Mouse (Mus musculus) limb, embryonic 14.5 days (tissue): ENCODE results near the gene Gm20388. TPM values are rescaled to one million over a fixed set of nuclear protein-coding genes. Genes with fewer than 3 reads are reported as not detected.

Experiments
- ATAC-seq: fragments of 200-750 bp; cut with Nextera tagmentation; 2 replicates; pipeline ENCODE4 v1.8.0; 2017; ENCODE audit warnings: low read depth, moderate number of reproducible peaks, moderate TSS enrichment; ENCODE audit not compliant: low FRiP score
- DNase-seq: peaks from one replicate; pipeline ENCODE4 v3.0.0-alpha.2; 2015; ENCODE audit warnings: low spot score
- H3K27ac ChIP-seq: fragments of 300-500 bp; sonication (generic); replicated peaks from 2 replicates; pipeline ENCODE4 v1.5.1; 2014; ENCODE audit warnings: low read depth, mild to moderate bottlenecking, low read length, moderate library complexity, mixed read lengths
- H3K27me3 ChIP-seq: fragments of 300-500 bp; sonication (generic); 2 replicates; pipeline ENCODE4 v1.6.1; 2014; ENCODE audit warnings: low read length, mixed read lengths; ENCODE audit not compliant: control insufficient read depth, insufficient read depth
- H3K36me3 ChIP-seq: fragments of 300-500 bp; sonication (generic); 2 replicates; pipeline ENCODE4 v1.6.1; 2014; ENCODE audit warnings: mild to moderate bottlenecking, low read length, moderate library complexity, mixed read lengths; ENCODE audit not compliant: control insufficient read depth, insufficient read depth
- H3K4me1 ChIP-seq: fragments of 300-500 bp; sonication (generic); 2 replicates; pipeline ENCODE4 v1.6.1; 2014; ENCODE audit warnings: antibody characterized with exemption, low read length, mixed read lengths; ENCODE audit not compliant: control insufficient read depth, insufficient read depth
- H3K4me2 ChIP-seq: fragments of 300-500 bp; sonication (generic); replicated peaks from 2 replicates; pipeline ENCODE4 v1.6.1; 2014; ENCODE audit warnings: low read depth, mild to moderate bottlenecking, low read length, moderate library complexity; ENCODE audit not compliant: severe bottlenecking
- H3K4me3 ChIP-seq: fragments of 300-500 bp; sonication (generic); replicated peaks from 2 replicates; pipeline ENCODE4 v1.5.1; 2014; ENCODE audit warnings: low read length
- H3K9ac ChIP-seq: fragments of 300-500 bp; sonication (generic); 2 replicates; pipeline ENCODE4 v1.6.1; 2014; ENCODE audit warnings: mild to moderate bottlenecking, low read depth, low read length, moderate library complexity; ENCODE audit not compliant: severe bottlenecking
- H3K9me3 ChIP-seq: fragments of 300-500 bp; sonication (generic); 2 replicates; pipeline ENCODE4 v1.6.1; 2016; ENCODE audit warnings: low read length; ENCODE audit not compliant: control insufficient read depth
- POLR2A ChIP-seq: fragments of 200-500 bp; IDR thresholded peaks from 2 replicates; pipeline ENCODE4 v1.8.0; 2012; ENCODE audit warnings: inconsistent platforms, mild to moderate bottlenecking, moderate library complexity, borderline replicate concordance; ENCODE audit not compliant: insufficient read depth, insufficient read length; ENCODE audit errors: extremely low read depth
- WGBS: fragments of 180-500 bp; shearing (Covaris S2); extraction: QIAGEN DNeasy Blood & Tissue Kit; methylation state at CpG from one replicate; pipeline ENCODE4 v1.1.7; 2014; 5-methylcytosine and 5-hydroxymethylcytosine counted together
- polyA plus RNA-seq, 2 experiments: library from polyadenylated mRNA; depleted of rRNA in 1 of 2; stranded (reverse) in 1 of 2; unstranded in 1 of 2; fragments of >200 nt; fragmentation: Nextera tagmentation in 1 of 2; extraction: Ambion mirVana in 1 of 2; gene quantifications; 2 replicates each; pipeline versions ENCODE4 v1.2.1 to v1.2.3; 2012 to 2014

The Gm20388 gene
- polyA plus RNA-seq, 2 experiments, result 1.9 to 49.9 TPM

DNA sequence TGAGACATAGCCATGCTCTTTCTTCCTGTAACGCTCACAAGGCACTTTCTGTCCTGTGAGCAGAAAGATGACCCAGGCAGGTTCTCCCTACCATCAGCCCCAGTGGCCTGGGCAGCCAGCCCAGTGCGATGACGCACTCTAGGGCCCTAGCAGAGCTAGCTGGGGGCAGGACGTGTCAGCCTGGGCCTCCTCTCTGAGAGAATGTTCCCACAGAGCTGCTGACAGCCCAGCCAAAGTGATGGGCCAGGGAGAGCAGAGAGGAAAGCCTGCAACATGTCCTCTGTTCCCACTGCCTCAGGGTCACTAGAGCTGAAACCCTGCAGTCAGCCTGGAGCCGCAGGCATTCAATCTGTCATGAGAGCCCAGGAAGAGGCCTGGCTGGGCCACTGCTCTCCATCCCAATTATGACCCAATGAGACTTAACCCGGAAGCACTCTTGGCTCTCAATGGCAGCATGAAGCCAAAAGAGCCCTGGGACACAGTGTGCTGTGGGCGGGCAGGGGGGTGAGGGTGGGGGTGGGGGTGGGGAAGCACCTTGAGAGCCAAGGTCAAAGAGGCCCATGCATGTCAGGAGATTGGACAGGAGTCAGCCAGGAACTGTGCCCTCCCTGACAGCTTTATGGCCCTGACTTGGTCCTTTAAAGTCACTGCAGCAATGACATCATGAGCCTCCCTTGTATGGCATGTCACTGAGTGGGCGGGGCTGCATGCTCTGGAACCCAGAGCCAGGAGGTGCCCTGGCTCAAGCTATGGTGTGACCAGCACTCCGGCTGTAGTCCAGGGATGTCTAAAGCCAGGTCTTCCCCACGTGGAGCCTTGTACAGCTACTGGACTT, 1465.7 kb downstream of the Gm20388 start:
- H3K9ac ChIP-seq, result no peak overlapping the region
- H3K9me3 ChIP-seq, result no peaks in the 10 kb centered on the region
- no peaks in the 10 kb centered on the region; the same call in 1 of the 2 replicates for H3K27me3 ChIP-seq
- no peak for TF ChIP-seq POLR2A
- DNase-seq (no peak), ATAC-seq (no peak)
- peaks cover 22% of the 10 kb centered on the region for H3K4me1 ChIP-seq
- no peak overlapping the region for H3K4me3 ChIP-seq
- H3K27ac ChIP-seq, result no peak overlapping the region
- H3K36me3 ChIP-seq, result no peaks in the 10 kb centered on the region
- WGBS, result 51% methylated on average over 10 of the region's 10 CpGs
- H3K4me2 ChIP-seq, result no peak overlapping the region

DNA sequence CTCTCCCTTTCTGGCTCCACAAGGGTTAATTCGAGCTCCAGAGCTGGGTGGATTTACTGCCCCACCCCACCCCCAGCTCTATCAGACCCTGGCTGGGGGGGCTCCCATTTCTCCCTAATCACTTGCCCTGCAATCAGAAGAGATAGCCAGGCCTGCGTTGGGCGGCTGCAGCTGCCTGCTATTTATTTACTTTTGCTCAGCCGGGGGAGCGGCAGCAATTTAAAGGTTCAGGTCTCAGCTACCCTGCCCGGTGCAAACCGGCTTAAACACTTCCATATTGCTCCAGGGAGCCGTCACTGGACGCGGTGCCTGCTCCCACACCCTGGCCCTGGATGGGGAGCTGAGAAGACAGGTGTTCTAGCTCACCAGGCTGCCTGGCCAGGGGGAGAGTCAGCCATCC, 1467.0 kb downstream of the Gm20388 start:
- H3K4me1 ChIP-seq, result peaks cover 19% of the 10 kb centered on the region
- H3K9ac ChIP-seq, result no peak overlapping the region
- no peaks in the 10 kb centered on the region for H3K9me3 ChIP-seq
- 5% methylated on average over 10 of the region's 10 CpGs for WGBS
- H3K27ac ChIP-seq, result no peak overlapping the region
- H3K4me2 ChIP-seq, result no peak overlapping the region
- H3K36me3 ChIP-seq, result no peaks in the 10 kb centered on the region
- no peak for TF ChIP-seq POLR2A
- DNase-seq (no peak), ATAC-seq (no peak)
- no peaks in the 10 kb centered on the region; the same call in 1 of the 2 replicates for H3K27me3 ChIP-seq
- no peak overlapping the region for H3K4me3 ChIP-seq

DNA sequence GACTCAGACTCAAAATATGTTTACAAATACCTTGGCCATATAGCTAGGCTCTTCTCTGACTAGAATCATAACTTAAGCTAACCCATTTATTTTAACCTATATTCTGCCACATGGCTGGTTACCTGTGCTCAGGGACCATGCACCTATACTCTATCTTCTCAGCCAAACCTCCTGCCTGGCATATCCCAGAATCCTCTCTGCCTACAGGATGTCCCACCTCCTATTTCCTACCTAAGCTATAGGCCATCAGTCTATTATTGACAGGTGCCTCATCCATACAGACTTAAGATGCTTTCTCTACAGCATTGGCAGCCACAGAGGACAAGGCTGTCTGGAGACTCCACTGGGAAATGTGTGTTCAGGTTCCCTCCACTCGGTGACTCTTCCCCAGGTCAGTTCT, 1468.7 kb downstream of the Gm20388 start:
- Histone ChIP-seq H3K4me3 (no peak overlapping the region), H3K27me3 (no peaks in the 10 kb centered on the region; the same call in 1 of the 2 replicates), H3K9ac (no peak overlapping the region), H3K36me3 (no peaks in the 10 kb centered on the region), H3K9me3 (no peaks in the 10 kb centered on the region), H3K4me2 (no peak overlapping the region), H3K4me1 (peaks cover 24% of the 10 kb centered on the region), H3K27ac (no peak overlapping the region)
- DNase-seq, result no peak
- ATAC-seq, result no peak
- no peak for TF ChIP-seq POLR2A
- 85% methylated on average over 1 of the region's 1 CpGs for WGBS

DNA sequence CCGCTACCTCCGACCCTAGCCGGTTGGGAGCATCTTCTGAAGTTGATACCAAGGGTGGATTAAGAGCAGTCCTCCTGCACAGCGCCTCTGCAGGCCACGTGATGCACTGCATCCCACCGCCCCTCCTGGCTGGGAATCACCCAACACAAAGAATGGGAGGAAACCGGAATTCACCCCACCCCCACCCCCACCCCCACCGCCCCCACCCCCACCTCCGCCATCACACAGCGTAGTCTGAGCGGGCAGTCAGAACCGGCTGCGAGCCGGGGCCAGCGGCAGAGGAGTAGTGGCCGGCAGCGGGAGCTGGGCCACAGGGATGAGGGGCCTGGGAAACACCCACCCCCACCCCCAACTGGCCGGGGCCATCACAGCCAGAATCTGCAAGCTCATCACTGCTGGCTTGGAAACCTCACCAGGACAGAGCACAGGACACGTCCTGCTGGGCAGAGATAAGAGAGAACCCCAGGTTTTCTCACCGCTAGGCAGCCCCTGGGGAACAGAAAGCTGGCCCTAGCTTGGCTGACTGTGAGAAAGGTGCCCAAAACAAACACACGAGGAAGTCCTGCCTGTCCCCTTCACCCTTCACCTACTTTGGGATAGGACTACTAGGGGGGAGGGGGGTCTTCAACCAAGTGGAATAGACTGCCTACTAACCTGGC, 1472.1 kb downstream of the Gm20388 start:
- TF ChIP-seq POLR2A, result no peak
- H3K27ac ChIP-seq, result 0 out of 2 replicates have a peak overlapping the region, but pooled peaks have one; percentile 5
- H3K4me1 ChIP-seq, result peaks cover 10% of the 10 kb centered on the region
- H3K36me3 ChIP-seq, result no peaks in the 10 kb centered on the region
- no peaks in the 10 kb centered on the region for H3K9me3 ChIP-seq
- H3K27me3 ChIP-seq, result no peaks in the 10 kb centered on the region; the same call in 1 of the 2 replicates
- H3K9ac ChIP-seq, result peak overlapping the region; percentile 47; the same call in 1 of the 2 replicates
- peak overlapping the region; percentile 55 for H3K4me2 ChIP-seq
- H3K4me3 ChIP-seq, result peak overlapping the region; percentile 32
- ATAC-seq (peak; percentile 81), DNase-seq (peak; percentile 80)
- 2% methylated on average over 17 of the region's 21 CpGs for WGBS

DNA sequence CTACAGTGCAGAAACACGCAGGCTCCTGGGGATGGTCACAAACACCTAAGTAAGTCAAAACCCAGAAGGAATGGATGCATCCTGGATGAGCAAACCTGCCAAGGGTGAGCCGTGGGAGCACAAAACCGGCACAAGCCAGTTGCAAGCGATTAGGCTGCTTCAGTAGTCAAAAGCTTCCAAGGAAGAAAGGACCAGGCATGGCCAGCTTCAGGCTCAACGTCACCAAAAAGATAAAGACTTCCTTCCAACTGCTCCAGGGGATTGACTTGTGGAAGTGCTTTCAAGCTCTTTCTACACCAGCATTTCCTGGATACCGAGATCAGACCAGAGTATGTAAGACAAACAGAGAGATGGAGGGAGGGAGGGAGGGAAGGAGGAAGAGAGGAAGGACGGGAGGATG, 1474.9 kb downstream of the Gm20388 start:
- WGBS, result 53% methylated on average over 7 of the region's 7 CpGs
- Histone ChIP-seq H3K9ac (no peak overlapping the region), H3K4me1 (peaks cover 9% of the 10 kb centered on the region), H3K36me3 (no peaks in the 10 kb centered on the region), H3K4me3 (no peak overlapping the region), H3K27me3 (no peaks in the 10 kb centered on the region), H3K9me3 (no peaks in the 10 kb centered on the region), H3K27ac (no peak overlapping the region), H3K4me2 (no peak overlapping the region)
- no peak for DNase-seq
- no peak for TF ChIP-seq POLR2A
- no peak for ATAC-seq
